In the genomic region with DNA sequence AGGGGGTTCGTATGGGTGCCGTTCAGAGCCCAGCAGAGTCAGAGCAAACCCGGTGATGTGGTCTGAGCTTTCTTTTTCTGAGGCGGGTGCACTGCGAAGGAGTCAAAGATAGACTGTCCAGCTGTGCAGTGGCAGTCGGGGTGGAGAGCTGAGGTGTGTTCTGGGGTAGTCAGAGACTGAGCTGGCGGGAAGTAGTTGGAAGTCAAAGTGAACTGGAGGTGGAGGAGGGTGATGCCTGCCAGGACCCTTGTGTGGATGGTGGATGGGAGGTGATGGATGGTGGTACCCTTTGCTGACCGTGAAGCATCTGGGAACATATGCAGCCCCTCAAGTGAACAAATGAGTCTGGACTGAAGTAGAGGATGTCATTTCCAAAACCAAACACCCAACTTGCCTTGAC, we compare ENCODE assay signal across 1 mouse cellular context.
TF ChIP-seq lines count a peak whose summit lies in the region.

No protein-coding gene starts in this region.

TF ChIP-seq in CH12.LX, 34 proteins besides CTCF, POLR2A, EP300 and RAD21 (continued from another document):
- no peak for TF ChIP-seq SMC3 (IDR thresholded peaks at IDR 0.05; ENCODE audit: low read depth, low read length)
- TF ChIP-seq MAX (IDR thresholded peaks at IDR 0.05; ENCODE audit: low read length) = no peak
- no peak for TF ChIP-seq PAX5 (IDR thresholded peaks at IDR 0.05; ENCODE audit: low read length)
- TF ChIP-seq UBTF (IDR thresholded peaks at IDR 0.05; ENCODE audit: low read depth, low read length) = no peak
- no peak for TF ChIP-seq POLR2AphosphoS2 (IDR thresholded peaks at IDR 0.05; ENCODE audit: low read depth, low read length)
- no peak for TF ChIP-seq ZC3H11A (IDR thresholded peaks at IDR 0.05; ENCODE audit: low read depth, low read length)
- no peak for TF ChIP-seq TBP (conservative IDR thresholded peaks at IDR 0.05; ENCODE audit: low read depth, low read length)
- no peak for TF ChIP-seq USF1 (IDR thresholded peaks at IDR 0.05; ENCODE audit: low read depth, low read length)
- no peak for TF ChIP-seq JUN (IDR thresholded peaks at IDR 0.05; ENCODE audit: insufficient read depth, low read depth, low read length)
- no peak for TF ChIP-seq JUND (conservative IDR thresholded peaks at IDR 0.05; ENCODE audit: low read depth, low read length)
- no peak for TF ChIP-seq USF2 (conservative IDR thresholded peaks at IDR 0.05; ENCODE audit: low read depth, low read length)
- TF ChIP-seq E2F4 (IDR thresholded peaks at IDR 0.05; ENCODE audit: insufficient replicate concordance, low read depth, low read length) = no peak
